Mouse (Mus musculus) lung, postnatal 25 days (tissue): ENCODE data around the gene Map2k1.
A peak's percentile ranks its signal among the peaks of the same experiment; 100 is the strongest.

Experiments used
- DNase-seq: peaks from one replicate; pipeline ENCODE4 v3.0.0; 2022; ENCODE audit warnings: low spot score

Map2k1 gene

GRCm38 (mm10) chr9:64139879-64140278 is 113.6 kb downstream of the Map2k1 start:
- no peak for DNase-seq

GRCm38 (mm10) chr9:64138896-64139295 is 114.5 kb downstream of the Map2k1 start:
- DNase-seq, result peak; percentile 42
